Mouse (Mus musculus): ENCODE measurements around the gene Elp6. TPM values are rescaled to one million over a fixed set of nuclear protein-coding genes. Genes with fewer than 3 reads are reported as not detected.
A peak's percentile ranks its signal among the peaks of the same experiment; 100 is the strongest.

Elp6 gene
- polyA plus RNA-seq, 1 experiment from 2014 or later: 3.3 TPM

- WGBS (ENCODE audit: insufficient replicate concordance): 71% methylated on average over 5 of the region's 5 CpGs
- no peak for ATAC-seq
Observed at GRCm38 (mm10) chr9:110306371-110306770, 1.4 kb downstream of the Elp6 start.

DNA sequence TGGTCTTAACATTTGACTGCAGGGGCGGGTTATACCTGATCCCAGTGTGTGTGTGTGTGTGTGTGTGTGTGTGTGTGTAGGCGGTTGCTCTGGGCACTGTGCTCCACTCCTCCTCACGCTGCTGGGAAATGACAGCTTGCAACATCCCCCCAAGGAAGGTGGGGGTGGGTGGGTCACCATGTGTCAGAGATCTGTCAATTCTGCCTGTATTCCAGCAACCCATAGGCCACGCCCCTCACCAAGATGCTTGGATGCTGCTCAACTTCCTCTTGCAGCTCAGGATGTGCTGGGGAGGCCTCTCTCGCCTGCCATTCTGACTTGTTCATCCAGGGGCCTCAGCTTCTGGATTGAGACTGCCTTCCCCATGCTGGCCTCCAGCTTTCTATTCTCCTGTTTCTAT, 9.7 kb downstream of the Elp6 start:
- no peaks in the 10 kb centered on the region for H3K27me3 ChIP-seq (ENCODE audit: insufficient read depth, low read length)
- peak; percentile 22 for DNase-seq
- no peak overlapping the region for H3K4me3 ChIP-seq (ENCODE audit: low read depth, low read length)
- no peaks in the 10 kb centered on the region for H3K9me3 ChIP-seq (ENCODE audit: low read length)
- H3K4me2 ChIP-seq (ENCODE audit: low read depth, low read length): no peak overlapping the region
- no peak overlapping the region for H3K9ac ChIP-seq (replicated peaks)
- 66% methylated on average over 5 of the region's 5 CpGs for WGBS (ENCODE audit: insufficient replicate concordance)
- peaks cover 3% of the 10 kb centered on the region; the same call in 1 of the 2 replicates for H3K36me3 ChIP-seq (replicated peaks; ENCODE audit: insufficient read depth, low read length)
- TF ChIP-seq CTCF (IDR thresholded peaks at IDR 0.05; ENCODE audit: low read depth): no peak
- TF ChIP-seq EP300 (IDR thresholded peaks at IDR 0.05; ENCODE audit: low read depth): no peak
- H3K27ac ChIP-seq (ENCODE audit: low read depth): no peak overlapping the region
- 0 out of 2 replicates have a peak, but pooled peaks cover 4% of the 10 kb centered on the region for H3K4me1 ChIP-seq (ENCODE audit: insufficient read depth)
- ATAC-seq: no peak

More at GRCm38 (mm10) chr9:110306371-110306770, 1.4 kb downstream of the Elp6 start:
- Histone ChIP-seq H3K4me1 (ENCODE audit: insufficient read depth) (peaks cover 8% of the 10 kb centered on the region), H3K27ac (ENCODE audit: low read depth) (no peak overlapping the region), H3K9ac (replicated peaks) (no peak overlapping the region), H3K9me3 (ENCODE audit: low read length) (peaks cover 8% of the 10 kb centered on the region), H3K27me3 (ENCODE audit: insufficient read depth, low read length) (no peaks in the 10 kb centered on the region), H3K4me3 (ENCODE audit: low read depth, low read length) (no peak overlapping the region), H3K4me2 (ENCODE audit: low read depth, low read length) (no peak overlapping the region), H3K36me3 (replicated peaks; ENCODE audit: insufficient read depth, low read length) (peaks cover 2% of the 10 kb centered on the region; the same call in 1 of the 2 replicates)
- TF ChIP-seq CTCF (IDR thresholded peaks at IDR 0.05; ENCODE audit: low read depth) (no peak), EP300 (IDR thresholded peaks at IDR 0.05; ENCODE audit: low read depth) (no peak)
- no peak for DNase-seq

DNA sequence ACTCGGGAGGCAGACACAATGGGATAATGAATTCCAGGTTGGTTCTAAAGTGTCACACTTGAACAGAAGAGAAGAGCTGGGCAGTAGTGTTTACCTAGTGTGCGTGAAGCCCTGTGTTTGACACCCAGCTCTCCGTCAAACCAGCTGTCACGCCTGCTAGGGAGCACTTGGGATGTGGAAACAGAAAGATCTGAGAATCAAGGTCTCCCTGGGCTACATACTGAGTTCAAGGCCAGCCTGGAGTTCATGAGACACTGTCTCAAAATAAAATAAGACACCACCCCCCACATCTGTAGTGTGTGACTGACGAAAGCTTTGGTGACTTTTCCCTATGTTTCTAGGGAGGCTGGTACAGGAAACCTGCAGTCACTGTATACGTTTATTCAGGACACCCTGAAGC, 10.4 kb downstream of the Elp6 start:
- WGBS (ENCODE audit: insufficient replicate concordance): 90% methylated on average over 6 of the region's 6 CpGs
- DNase-seq (no peak), ATAC-seq (no peak)
- Histone ChIP-seq H3K9me3 (ENCODE audit: low read length) (no peaks in the 10 kb centered on the region), H3K27ac (ENCODE audit: low read depth) (no peak overlapping the region), H3K27me3 (ENCODE audit: insufficient read depth, low read length) (no peaks in the 10 kb centered on the region), H3K9ac (replicated peaks) (no peak overlapping the region), H3K4me2 (ENCODE audit: low read depth, low read length) (no peak overlapping the region), H3K4me3 (ENCODE audit: low read depth, low read length) (no peak overlapping the region), H3K36me3 (replicated peaks; ENCODE audit: insufficient read depth, low read length) (peaks cover 3% of the 10 kb centered on the region; the same call in 1 of the 2 replicates), H3K4me1 (ENCODE audit: insufficient read depth) (0 out of 2 replicates have a peak, but pooled peaks cover 4% of the 10 kb centered on the region)
- TF ChIP-seq CTCF (IDR thresholded peaks at IDR 0.05; ENCODE audit: low read depth) (no peak), EP300 (IDR thresholded peaks at IDR 0.05; ENCODE audit: low read depth) (no peak)

DNA sequence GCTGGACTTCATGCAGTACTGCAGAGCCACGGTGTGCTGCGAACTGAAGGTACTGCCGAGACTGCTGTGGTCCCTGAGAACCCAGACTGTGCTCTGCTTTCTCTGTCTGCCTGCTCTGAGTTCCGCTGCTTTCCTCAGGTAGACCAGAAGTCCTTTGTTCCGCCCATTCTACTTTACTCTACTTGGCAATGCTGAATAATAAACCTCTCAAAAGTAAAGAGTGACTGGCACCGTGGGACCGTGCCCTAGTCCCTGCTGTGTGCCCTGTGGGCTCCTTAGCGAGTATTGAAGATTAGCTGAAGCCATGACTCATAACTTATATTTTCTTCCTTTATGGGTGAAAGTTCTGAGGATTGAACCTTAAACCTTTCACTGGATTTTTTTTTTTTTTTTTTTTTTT, 10.9 kb downstream of the Elp6 start:
- H3K4me3 ChIP-seq (ENCODE audit: low read depth, low read length): no peak overlapping the region
- 0 out of 2 replicates have a peak, but pooled peaks cover 4% of the 10 kb centered on the region for H3K4me1 ChIP-seq (ENCODE audit: insufficient read depth)
- no peak for ATAC-seq
- peaks cover 4% of the 10 kb centered on the region; the same call in 1 of the 2 replicates for H3K36me3 ChIP-seq (replicated peaks; ENCODE audit: insufficient read depth, low read length)
- no peak overlapping the region for H3K4me2 ChIP-seq (ENCODE audit: low read depth, low read length)
- no peaks in the 10 kb centered on the region for H3K9me3 ChIP-seq (ENCODE audit: low read length)
- TF ChIP-seq EP300 (IDR thresholded peaks at IDR 0.05; ENCODE audit: low read depth): no peak
- TF ChIP-seq CTCF (IDR thresholded peaks at IDR 0.05; ENCODE audit: low read depth): no peak
- DNase-seq: no peak
- no peak overlapping the region for H3K27ac ChIP-seq (ENCODE audit: low read depth)
- WGBS (ENCODE audit: insufficient replicate concordance): 86% methylated on average over 8 of the region's 8 CpGs
- H3K27me3 ChIP-seq (ENCODE audit: insufficient read depth, low read length): no peaks in the 10 kb centered on the region
- H3K9ac ChIP-seq (replicated peaks): no peak overlapping the region

DNA sequence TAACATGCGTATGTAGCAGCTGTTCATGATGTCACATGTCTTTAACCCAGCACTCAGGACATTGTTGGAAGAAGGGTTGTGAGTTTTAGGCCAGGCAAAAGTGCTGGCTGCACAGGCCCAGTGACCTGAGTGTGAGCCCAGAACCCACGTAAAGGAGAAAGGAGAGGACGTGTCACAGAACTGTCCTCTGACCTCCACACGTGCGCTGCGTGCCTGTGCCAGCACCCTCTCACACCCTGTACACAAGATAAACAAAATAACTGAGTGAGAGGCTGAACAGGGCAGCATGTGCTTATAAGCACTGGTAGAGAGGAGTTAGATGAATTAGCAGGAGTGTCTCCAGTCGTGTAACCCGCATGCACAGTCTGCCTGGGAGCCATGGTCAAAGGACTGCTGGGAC, 11.5 kb downstream of the Elp6 start:
- Histone ChIP-seq H3K4me2 (ENCODE audit: low read depth, low read length) (no peak overlapping the region), H3K27ac (ENCODE audit: low read depth) (no peak overlapping the region), H3K4me3 (ENCODE audit: low read depth, low read length) (no peak overlapping the region), H3K9me3 (ENCODE audit: low read length) (no peaks in the 10 kb centered on the region), H3K9ac (replicated peaks) (no peak overlapping the region), H3K27me3 (ENCODE audit: insufficient read depth, low read length) (no peaks in the 10 kb centered on the region), H3K4me1 (ENCODE audit: insufficient read depth) (0 out of 2 replicates have a peak, but pooled peaks cover 4% of the 10 kb centered on the region), H3K36me3 (replicated peaks; ENCODE audit: insufficient read depth, low read length) (0 out of 2 replicates have a peak, but pooled peaks cover 3% of the 10 kb centered on the region)
- ATAC-seq (peak; percentile 62), DNase-seq (no peak)
- WGBS (ENCODE audit: insufficient replicate concordance): 78% methylated on average over 8 of the region's 8 CpGs
- TF ChIP-seq CTCF (IDR thresholded peaks at IDR 0.05; ENCODE audit: low read depth): no peak
- no peak for TF ChIP-seq EP300 (IDR thresholded peaks at IDR 0.05; ENCODE audit: low read depth)

- no peaks in the 10 kb centered on the region for H3K9me3 ChIP-seq (ENCODE audit: low read length)
- H3K36me3 ChIP-seq (replicated peaks; ENCODE audit: insufficient read depth, low read length): 0 out of 2 replicates have a peak, but pooled peaks cover 3% of the 10 kb centered on the region
- H3K4me3 ChIP-seq (ENCODE audit: low read depth, low read length): no peak overlapping the region
- H3K4me1 ChIP-seq (ENCODE audit: insufficient read depth): peaks cover 4% of the 10 kb centered on the region; the same call in 1 of the 2 replicates
- no peaks in the 10 kb centered on the region for H3K27me3 ChIP-seq (ENCODE audit: insufficient read depth, low read length)
- no peak overlapping the region for H3K27ac ChIP-seq (ENCODE audit: low read depth)
- DNase-seq (no peak), ATAC-seq (no peak)
- TF ChIP-seq CTCF (IDR thresholded peaks at IDR 0.05; ENCODE audit: low read depth) (no peak), EP300 (IDR thresholded peaks at IDR 0.05; ENCODE audit: low read depth) (no peak)
- 90% methylated on average over 10 of the region's 10 CpGs for WGBS (ENCODE audit: insufficient replicate concordance)
- no peak overlapping the region for H3K4me2 ChIP-seq (ENCODE audit: low read depth, low read length)
- no peak overlapping the region for H3K9ac ChIP-seq (replicated peaks)
Observed at GRCm38 (mm10) chr9:110320769-110321168, 15.8 kb downstream of the Elp6 start.

Measured in liver, postnatal 0 days (tissue).